Comparison of ENCODE assay signal across 15 mouse cellular contexts in the genomic region with DNA sequence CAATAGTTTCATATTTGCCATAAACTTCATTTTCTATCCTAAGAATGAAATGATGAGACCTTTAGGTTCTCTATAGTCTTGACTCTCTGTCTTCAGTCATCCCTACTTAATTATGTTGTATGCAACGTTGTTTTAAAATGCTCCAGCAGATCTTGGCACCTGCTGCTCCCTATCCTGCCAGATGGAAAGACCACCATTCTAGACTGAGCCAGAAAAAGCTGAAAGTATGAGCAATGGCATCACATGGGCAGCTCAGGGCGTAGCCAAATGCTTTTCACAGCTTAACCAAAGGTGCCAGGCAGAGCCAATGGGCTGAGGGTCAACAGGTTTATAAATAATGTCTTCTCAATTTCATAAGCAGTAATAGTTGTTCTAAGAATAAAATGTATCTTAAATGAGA.
"Had no signal": no experiment of that assay in that cellular context is flagged by ENCODE, and none has a peak within 500 bp of the region (broad histone marks: within the 10 kb centered on the region; RNA-seq: fewer than 3 reads in every experiment).

No protein-coding gene starts in this region.

- H3K4me1 ChIP-seq: kidney, embryonic 15.5 days; limb, embryonic 12.5 days; limb, embryonic 15.5 days; midbrain, embryonic 12.5 days had no signal

- H3K4me3 ChIP-seq: kidney, embryonic 15.5 days; limb, embryonic 12.5 days; limb, embryonic 15.5 days; midbrain, embryonic 12.5 days had no signal

- ATAC-seq: liver, postnatal 0 days; lung, postnatal 0 days; midbrain, embryonic 16.5 days had no signal

- H3K36me3 ChIP-seq: kidney, embryonic 15.5 days; limb, embryonic 12.5 days; limb, embryonic 15.5 days; midbrain, embryonic 12.5 days had no signal

- H3K9ac ChIP-seq: kidney, embryonic 15.5 days; limb, embryonic 12.5 days; limb, embryonic 15.5 days; liver, embryonic 14.5 days; liver, postnatal 0 days; lung, embryonic 14.5 days; midbrain, embryonic 12.5 days had no signal

- H3K27me3 ChIP-seq: kidney, embryonic 15.5 days; limb, embryonic 12.5 days; limb, embryonic 15.5 days; midbrain, embryonic 12.5 days had no signal

- DNase-seq: kidney, postnatal 10 days; kidney, postnatal 36 days; liver, postnatal 0 days; lung, embryonic 14.5 days; thymus, adult 18-20 months; thymus, postnatal 36 days had no signal

- H3K9me3 ChIP-seq: kidney, embryonic 15.5 days; limb, embryonic 12.5 days; limb, embryonic 15.5 days; midbrain, embryonic 12.5 days had no signal

- H3K27ac ChIP-seq: kidney, embryonic 15.5 days; limb, embryonic 12.5 days; limb, embryonic 15.5 days; liver, embryonic 14.5 days; macrophage; midbrain, embryonic 12.5 days had no signal

- H3K4me2 ChIP-seq: kidney, embryonic 15.5 days; limb, embryonic 12.5 days; limb, embryonic 15.5 days; liver, embryonic 11.5 days; lung, embryonic 14.5 days; midbrain, embryonic 12.5 days had no signal
